Mouse (Mus musculus) brain, embryonic 14.5 days (tissue): Measurements from ENCODE around the gene Cadm4. TPM values are rescaled to one million over a fixed set of nuclear protein-coding genes. Genes with fewer than 3 reads are reported as not detected.
"Not testable (repeated sequence)": the region's sequence is repeated elsewhere in the genome, so short reads cannot be mapped to it uniquely, and the experiment has no call there.

ENCODE experiments used
- DNase-seq: peaks from one replicate; pipeline ENCODE4 v3.0.0-alpha.2; 2011; ENCODE audit warnings: low read depth
- CTCF ChIP-seq: fragments of 200-500 bp; IDR thresholded peaks from 2 replicates; pipeline ENCODE4 v1.5.1; 2012; ENCODE audit warnings: inconsistent platforms, mild to moderate bottlenecking, moderate library complexity, borderline replicate concordance; ENCODE audit not compliant: insufficient read depth, insufficient read length; ENCODE audit errors: extremely low read depth
- POLR2A ChIP-seq: fragments of 200-500 bp; IDR thresholded peaks from 2 replicates; pipeline ENCODE4 v1.6.1; 2012; ENCODE audit warnings: mild to moderate bottlenecking, inconsistent platforms, borderline replicate concordance; ENCODE audit not compliant: poor library complexity, insufficient read depth, insufficient read length, severe bottlenecking; ENCODE audit errors: extremely low read depth
- polyA plus RNA-seq: library from polyadenylated mRNA; depleted of rRNA; stranded (reverse); fragments of >200 nt; gene quantifications from 2 replicates; pipeline ENCODE4 v1.2.3, GENCODE M21; 2012

The Cadm4 gene
- polyA plus RNA-seq, 1 experiment: 268 TPM

GRCm38 (mm10) chr7:24472442-24472841, 9.4 kb upstream of the Cadm4 start:
- peak; percentile 50 for DNase-seq
- TF ChIP-seq POLR2A: no peak

- TF ChIP-seq POLR2A (no peak), CTCF (peak; percentile 67; the same call in 1 of the 2 replicates)
- DNase-seq: peak; percentile 27
Measured at GRCm38 (mm10) chr7:24472937-24473336, 8.9 kb upstream of the Cadm4 start.

GRCm38 (mm10) chr7:24473913-24474529, 7.8 kb upstream of the Cadm4 start:
- peak; percentile 95 for TF ChIP-seq CTCF
- TF ChIP-seq POLR2A: no peak
- DNase-seq: peak; percentile 80

- 0 out of 2 replicates have a peak, but pooled peaks have one; percentile 13 for TF ChIP-seq CTCF
- TF ChIP-seq POLR2A: no peak
- DNase-seq: peak; percentile 15
Measured at GRCm38 (mm10) chr7:24474811-24475506, 6.9 kb upstream of the Cadm4 start.

- no peak for DNase-seq
- no peak for TF ChIP-seq CTCF
- TF ChIP-seq POLR2A: no peak
Measured at GRCm38 (mm10) chr7:24476338-24476737, 5.5 kb upstream of the Cadm4 start.

GRCm38 (mm10) chr7:24476856-24477255, 5.0 kb upstream of the Cadm4 start:
- no peak for TF ChIP-seq POLR2A
- no peak for DNase-seq

- DNase-seq: no peak
- TF ChIP-seq POLR2A: no peak
- no peak for TF ChIP-seq CTCF
Measured at GRCm38 (mm10) chr7:24478911-24479310, 2.9 kb upstream of the Cadm4 start.

- DNase-seq: no peak
- TF ChIP-seq POLR2A (no peak), CTCF (no peak)
Measured at GRCm38 (mm10) chr7:24479685-24480084, 2.1 kb upstream of the Cadm4 start.

- peak; percentile 45 for DNase-seq
- TF ChIP-seq CTCF (no peak), POLR2A (no peak)
Measured at GRCm38 (mm10) chr7:24480121-24480941, 1.5 kb upstream of the Cadm4 start.

GRCm38 (mm10) chr7:24480986-24481473, 793 bp upstream of the Cadm4 start:
- DNase-seq: no peak
- TF ChIP-seq CTCF (no peak), POLR2A (no peak)

- peak; percentile 28 for DNase-seq
- TF ChIP-seq POLR2A (no peak), CTCF (no peak)
Measured at GRCm38 (mm10) chr7:24482208-24483020, 591 bp downstream of the Cadm4 start.

GRCm38 (mm10) chr7:24483291-24483690, 1.5 kb downstream of the Cadm4 start:
- not testable (repeated sequence) for DNase-seq
